Mouse (Mus musculus): ENCODE results near the gene Acss2.
"Not testable (repeated sequence)": the region's sequence is repeated elsewhere in the genome, so short reads cannot be mapped to it uniquely, and the experiment has no call there.

Acss2 gene

DNA sequence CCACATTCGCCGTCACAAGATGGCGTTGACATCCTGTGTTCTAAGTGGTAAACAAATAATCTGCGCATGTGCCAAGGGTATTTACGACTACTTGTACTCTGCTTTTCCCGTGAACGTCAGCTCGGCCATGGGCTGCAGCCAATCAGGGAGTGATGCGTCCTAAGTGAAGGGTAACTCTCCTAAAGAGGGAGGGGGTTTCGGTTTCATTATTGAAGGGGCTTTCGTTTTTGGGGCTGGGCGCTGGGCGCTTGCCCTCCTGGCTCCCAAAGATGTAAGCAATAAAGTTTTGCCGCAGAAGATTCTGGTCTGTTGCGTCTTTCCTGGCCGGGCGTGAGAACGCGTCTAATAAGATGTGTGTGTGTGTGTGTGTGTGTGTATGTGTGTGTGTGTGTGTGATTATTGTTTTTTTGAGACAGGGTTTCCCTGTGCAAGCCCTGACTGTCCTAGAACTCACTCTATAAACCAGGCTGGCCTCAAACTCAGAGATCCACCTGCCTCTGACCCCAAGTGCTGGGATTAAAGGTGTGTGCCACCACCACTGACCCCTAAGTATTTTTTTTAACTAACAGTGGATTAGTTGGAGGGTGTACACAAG is 20.8 kb downstream of the Acss2 start:
- not testable (repeated sequence) for DNase-seq (ENCODE audit: low read depth, low spot score)

DNA sequence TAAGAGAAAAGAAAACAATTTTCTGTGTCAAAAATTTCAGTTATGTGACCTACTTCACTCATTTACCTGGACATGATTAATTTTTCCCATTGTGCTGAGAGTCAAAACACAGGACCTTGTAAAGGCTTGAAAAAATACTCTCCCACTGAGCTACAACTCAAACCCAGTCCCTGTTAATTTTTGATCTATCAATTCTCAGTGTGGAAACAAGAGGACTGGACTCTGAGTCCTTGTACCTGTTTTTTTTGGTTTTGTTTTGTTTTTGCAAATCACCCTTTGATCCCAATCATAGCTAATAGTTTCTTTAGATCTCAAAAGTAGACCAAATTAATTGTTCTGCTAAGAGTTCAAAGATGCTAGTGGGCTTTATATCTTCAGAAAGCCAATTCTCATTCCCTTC is 21.9 kb downstream of the Acss2 start:
- no peak for DNase-seq (ENCODE audit: low read depth, low spot score)

DNA sequence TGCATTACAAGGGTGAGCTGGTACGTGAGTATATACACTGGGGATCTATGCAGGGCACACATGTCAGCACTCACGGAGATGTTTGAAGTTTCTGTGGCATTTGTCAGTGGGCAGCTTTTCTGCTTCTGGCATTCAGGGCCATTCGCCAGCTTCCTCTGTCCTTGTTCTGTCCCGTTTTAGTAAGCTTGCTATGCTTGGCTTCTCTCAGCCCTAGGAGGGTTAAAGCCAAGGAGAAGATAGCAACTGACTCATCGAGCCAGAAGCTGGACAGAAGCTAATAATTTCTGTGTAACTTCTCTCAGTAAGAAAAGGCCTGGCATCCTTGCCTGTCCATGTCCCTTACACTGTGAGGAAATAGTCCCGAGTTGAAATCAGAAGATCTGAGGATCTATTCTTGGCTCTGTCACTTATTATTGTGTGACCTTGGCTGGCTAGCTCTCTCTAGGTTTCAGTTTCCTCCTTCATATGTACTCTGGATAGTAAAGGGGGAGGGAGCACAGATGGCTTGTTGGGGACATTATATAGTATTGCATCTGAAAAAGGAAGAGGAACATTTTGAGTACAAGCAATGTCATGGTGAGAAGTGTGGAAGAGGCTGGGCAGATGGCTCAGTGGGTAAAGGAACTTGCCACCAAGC is 23.2 kb downstream of the Acss2 start:
- peak; percentile 82 for DNase-seq (ENCODE audit: low read depth, low spot score)

DNA sequence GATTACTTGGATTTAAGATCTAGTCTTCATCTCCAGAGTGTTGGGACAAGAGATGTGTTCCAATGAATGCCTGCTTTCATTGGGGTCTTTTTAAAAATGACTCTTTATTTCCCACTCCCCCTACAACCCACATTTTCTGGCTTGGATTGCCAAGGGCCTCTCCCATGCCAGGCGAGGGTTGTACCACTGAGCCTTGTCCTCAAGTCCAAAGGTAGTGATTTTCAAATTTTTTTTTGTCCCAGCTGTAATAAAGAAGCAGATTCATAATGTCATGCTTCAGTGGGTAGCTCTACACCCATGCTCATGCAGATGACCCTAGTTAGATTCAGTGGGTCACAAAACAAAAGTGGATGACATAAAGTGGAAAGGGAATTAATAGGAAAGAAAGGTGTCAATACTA is 29.2 kb downstream of the Acss2 start:
- no peak for DNase-seq (ENCODE audit: low read depth, low spot score)

DNA sequence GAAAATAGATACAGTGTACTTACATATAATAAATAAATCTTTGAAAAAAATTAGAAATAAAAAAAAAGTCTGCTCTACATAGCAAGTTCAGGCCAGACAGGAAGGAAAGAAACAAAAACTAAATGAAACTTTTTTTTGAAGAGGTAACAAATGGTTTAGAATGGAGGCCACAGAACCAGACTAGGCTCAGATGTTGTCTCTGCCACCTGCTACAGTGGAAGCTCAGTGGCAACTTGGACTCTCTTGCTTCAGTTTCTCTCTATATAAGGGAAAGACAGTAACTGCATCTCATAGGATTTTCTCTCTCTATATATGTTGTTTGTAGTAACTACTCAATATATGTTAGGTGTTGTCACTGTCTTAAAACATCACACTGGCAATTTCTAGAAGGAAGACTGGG is 34.6 kb downstream of the Acss2 start:
- no peak for DNase-seq (ENCODE audit: low read depth, low spot score)

DNA sequence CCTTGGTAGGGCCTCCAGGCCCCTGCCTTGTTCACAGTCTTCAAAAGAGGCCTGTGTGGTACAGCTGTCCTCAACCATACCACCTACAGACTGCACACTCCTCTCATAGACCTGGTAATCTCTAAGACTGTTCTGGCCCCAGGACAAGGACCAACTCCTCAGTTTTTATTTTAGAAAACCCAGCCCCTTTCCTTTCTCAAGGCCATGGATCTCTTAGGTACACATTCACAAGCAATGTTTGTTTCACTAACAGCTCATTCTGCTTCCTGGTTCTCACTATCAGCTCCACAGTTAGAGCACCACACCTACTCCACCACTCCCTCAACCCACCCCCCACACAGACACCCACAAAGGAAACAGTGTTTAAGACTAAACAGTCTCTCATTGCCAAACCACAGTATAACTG is 35.2 kb downstream of the Acss2 start:
- no peak for DNase-seq (ENCODE audit: low read depth, low spot score)

DNA sequence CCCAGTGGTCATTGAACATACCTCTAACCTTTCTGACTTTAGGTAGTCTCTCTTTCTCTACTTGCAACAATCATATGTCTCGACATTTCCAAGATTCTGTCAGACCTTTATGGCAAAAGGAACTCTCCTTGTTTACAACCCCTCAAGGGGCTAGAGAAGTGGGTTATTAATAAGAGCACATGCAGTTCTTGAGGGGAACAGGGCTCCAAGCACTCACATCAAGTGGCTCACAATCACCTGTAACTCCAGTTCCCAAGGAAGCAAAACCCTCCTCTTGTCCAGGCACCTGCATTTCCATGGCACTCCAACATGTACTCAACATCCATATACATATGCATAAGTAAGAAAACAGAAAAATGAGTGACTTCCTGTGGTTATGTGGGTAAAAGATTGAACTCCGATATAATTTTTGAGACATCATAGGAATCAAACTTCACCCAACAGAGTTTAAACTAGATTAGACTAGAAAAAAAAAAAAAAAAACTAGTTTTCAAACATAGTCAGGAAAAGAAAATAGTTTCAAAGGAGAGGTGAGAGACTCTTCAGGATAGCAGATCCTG is 36.8 kb downstream of the Acss2 start:
- DNase-seq (ENCODE audit: low read depth, low spot score), result no peak

DNA sequence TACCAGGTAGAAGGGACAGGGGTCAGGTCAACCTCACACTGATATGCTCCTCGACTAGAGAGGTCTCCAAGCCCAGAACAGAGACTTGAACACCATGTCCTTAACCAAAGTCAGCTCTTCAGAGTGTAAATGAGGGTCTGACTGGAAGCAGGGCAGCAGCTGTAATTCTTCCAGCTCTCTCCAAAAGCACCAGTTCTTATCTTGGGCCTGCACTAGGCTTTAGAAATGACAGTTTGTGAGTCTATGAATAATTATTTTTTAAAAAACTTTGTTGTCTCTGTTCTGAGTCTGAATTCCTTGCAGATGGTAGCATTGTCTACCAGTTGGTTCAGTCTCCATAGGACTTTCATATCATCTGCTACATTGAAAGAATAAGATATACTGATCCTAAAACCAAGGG is 44.5 kb downstream of the Acss2 start:
- DNase-seq (ENCODE audit: low read depth, low spot score), result no peak

DNA sequence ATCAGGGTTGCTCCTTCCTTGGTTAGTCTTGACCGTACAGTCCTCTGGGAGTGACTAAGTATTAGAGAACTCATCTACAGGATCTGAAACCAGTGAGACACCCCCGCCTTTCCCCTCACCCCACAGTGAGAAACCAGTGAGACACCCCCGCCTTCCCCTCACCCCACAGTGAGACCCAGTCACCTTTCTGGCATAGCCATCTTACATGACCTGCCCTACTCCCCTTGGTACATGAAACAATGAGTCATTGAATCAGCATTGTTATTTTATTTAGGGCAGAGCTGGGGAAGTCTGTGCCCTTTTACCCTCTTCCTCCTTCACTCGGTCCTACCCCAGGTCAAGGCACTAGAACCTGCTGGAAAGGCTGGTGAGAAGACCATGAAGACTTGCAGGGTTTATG is 45.2 kb downstream of the Acss2 start:
- DNase-seq (ENCODE audit: low read depth, low spot score), result no peak

DNA sequence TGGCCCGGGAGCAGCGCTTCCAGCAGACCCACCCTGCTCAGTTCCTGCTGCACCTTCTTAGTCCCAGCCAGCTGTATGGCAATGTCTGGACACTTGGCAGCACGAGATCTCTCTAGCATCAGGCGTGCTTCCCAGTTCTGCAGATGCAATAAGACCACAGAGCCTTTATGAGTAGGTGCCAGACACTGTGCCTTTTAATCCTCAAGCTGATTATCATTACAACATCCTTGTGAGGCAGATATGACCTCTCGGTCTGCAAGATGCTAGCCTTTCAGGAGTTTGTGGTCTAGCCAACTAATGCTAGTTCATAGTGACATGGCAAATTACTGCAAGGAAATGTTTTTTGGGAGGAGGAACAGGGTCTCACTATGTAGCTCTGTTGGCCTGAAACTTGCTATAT is 50.0 kb downstream of the Acss2 start:
- no peak for DNase-seq (ENCODE audit: low read depth, low spot score)

DNA sequence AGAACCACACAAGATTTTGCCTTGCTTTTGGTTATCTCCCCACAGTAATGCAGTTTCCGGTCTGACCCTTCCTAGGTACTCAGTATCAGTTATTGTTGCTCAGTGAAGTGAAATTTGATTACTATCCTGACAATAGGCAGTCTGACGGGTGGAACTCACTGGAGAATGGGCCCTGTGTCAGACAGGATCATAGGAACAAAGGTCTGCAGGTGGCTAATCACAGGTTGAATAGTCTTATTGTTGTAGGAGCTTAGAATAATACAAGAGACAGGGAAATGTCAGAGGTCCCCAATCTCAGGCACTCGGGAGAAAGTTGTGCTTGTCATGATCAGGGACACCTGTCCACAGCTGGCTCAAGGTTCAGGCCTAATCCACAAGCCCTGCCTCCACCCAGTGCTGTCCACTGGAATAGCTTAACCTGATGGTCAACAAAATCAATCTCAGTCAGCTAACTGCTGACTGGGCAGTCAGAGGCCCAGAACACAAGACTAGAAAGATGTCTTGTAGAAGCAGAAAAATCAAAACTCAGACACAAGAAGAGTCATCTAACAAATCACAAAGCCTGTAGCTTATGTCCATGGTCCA is 51.6 kb downstream of the Acss2 start:
- DNase-seq (ENCODE audit: low read depth, low spot score), result no peak

DNA sequence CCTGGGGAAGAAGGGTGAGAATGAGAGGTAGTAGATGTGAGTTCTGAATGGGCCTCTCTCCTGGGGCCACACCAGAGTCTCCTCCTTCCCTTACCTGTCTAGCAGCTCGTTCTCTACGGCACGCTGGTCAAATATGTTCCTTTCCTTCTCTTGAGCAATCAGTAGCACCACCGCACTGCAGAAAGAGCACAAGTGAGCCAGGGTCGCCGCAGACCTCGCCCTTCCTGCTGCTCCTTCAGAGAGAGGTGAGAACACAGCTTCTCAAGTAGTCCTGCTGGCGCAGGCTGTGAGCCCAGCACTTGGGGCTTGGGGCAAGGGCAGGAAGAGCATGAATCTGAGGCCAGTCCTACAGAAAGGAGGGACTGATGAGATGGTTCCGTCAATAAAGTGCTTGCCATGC is 55.3 kb downstream of the Acss2 start:
- DNase-seq (ENCODE audit: low read depth, low spot score), result no peak

DNA sequence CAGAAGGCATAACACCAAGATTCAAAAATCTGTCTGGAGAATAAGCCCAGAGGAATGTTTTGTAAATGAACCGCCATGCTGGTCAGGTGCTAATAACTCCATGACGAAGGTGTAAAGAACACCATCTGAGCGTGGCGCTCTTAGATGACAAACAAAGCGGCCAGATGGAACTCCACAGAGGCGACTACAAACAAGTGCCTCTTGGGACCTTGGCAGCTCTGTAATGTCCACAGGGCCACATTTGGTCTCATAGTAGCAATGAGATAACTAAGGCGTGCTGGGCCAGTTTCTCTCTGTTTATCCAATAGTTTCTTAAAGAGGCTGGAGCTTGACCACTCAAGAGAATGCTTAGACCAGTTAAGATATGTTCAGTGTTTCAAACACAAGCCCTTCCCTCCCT is 56.2 kb downstream of the Acss2 start:
- DNase-seq (ENCODE audit: low read depth, low spot score), result peak; percentile 9

DNA sequence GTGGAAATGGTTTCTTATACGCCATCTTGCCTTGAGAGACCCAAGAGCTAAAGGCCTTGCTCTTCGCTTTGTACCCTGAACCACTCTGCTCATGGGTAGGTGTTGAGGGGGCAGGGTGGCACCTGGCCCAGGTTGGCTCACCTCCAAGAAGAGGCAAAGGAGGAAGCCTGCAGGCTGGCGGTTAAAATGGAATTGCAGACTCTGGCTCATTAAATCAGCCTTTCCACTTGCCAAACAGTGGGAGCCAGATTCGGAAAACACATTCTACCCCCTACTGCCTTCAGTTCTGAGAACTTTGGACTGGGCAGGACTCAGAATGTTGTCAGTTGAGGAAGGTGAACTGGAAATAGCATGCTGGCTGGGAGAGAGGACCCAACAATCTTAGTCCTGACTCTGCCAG is 57.0 kb downstream of the Acss2 start:
- DNase-seq (ENCODE audit: low read depth, low spot score), result peak; percentile 64

DNA sequence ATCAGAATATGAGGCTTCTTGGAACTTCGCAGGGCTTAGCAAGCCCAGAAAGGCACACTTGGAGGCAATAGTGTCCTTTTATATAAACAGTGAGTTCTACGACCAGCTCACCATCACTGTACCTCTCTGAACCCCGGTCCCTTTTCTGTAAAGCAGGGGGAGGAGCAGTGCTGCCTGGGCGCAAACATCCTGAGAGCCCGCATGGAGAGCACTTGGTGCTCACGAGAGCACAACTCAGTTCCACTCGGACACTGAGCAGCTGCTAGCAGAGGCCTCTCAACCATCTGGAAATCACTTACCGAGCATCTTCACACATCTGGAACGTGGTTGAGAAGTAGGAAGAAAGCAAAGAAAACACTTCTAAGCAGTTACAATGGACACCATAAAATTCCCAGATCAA is 58.9 kb downstream of the Acss2 start:
- no peak for DNase-seq (ENCODE audit: low read depth, low spot score)

DNA sequence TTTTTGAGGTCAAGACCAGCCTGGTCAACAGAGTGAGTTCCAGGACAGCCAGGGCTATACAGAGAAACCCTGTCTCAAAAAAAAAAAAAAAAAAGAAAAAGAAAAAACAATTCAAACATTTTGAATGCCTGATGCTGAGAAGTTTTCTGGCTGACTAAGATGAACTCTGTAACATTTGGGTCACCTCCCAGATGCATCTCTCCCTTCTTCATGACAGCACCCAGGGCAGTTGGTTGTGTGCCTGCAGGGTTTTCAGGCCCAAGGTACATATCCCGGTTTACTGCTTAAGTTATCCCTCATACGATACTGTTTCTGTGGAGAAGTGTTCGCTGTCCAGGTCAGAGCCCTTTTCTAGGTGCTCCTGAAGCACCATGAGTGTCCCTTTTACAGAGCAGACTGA is 62.6 kb downstream of the Acss2 start:
- no peak for DNase-seq (ENCODE audit: low read depth, low spot score)

DNA sequence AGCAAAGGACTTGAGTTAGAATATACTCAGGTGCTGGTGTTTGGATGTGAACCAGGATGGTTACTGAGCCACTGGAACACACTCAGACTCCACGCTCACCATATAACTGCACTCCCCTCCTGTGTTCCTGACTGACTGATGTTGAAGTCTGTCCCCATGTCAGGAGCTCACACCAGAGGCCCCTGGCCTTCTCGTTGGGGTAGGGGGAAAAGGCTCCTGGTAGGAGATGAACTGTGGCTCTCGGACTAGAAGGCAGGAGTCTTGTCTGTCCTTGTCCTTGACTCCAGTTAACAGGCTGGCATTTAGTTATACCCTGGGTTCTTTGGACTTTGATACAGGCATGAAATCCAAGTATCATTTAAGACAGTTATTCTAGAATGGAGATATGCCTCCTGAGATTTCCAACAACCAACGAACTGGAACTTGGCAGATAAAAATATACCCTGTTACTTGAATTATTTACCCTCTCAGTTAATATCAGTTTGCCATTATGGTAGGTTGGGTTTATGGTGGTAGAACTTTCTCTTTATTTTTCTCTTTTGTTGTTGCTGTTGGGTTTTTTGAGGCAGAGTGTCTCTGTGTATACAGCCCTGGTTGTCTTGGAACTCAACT is 64.7 kb downstream of the Acss2 start:
- DNase-seq (ENCODE audit: low read depth, low spot score), result no peak

DNA sequence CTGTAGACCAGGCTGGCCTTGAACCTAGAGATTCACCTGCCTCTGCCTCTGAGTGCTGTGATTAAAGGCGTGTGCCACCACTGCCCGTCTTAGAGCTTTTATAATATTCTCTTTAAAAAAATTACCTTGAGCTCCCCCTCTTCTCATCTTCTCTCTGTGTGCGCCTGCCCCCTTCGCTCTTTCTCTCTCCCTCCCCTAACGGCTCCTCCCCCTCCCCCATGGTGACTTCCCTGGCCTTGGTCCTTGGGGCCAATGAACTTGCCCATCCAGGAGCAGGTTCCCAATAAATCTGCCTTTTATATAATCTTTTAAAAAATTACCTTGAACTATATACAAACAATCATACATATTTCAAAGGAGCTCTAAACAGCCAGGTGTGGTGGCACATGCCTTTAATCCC is 65.2 kb downstream of the Acss2 start:
- DNase-seq (ENCODE audit: low read depth, low spot score), result no peak

DNA sequence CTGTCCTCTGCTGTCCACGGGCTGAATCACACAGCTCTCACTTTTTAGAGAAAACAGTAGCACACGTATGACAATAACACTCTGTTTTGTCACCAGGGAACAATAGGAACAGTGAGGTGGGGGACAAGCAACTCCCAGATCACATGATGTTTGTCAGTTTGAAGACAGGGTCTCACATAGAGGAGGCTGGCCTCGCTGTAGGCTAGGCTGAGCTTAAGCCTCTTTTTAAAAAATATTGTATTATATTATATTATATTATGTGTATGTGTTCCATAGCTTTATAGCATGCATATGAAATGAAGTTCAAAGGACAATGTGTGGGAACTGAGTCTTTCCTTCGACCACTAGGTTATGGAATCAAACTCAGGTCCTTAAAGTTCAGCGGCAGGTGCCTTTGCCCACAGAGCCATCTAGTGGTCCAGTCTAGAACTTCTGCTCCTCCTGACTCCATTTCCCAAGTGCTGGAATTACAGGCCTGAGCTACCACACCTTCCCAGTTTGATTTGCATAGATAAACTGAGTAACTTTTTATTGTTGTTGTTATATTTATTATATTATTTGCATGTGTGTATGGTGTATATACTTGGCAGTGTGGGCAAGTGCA is 66.3 kb downstream of the Acss2 start:
- peak; percentile 83 for DNase-seq (ENCODE audit: low read depth, low spot score)

DNA sequence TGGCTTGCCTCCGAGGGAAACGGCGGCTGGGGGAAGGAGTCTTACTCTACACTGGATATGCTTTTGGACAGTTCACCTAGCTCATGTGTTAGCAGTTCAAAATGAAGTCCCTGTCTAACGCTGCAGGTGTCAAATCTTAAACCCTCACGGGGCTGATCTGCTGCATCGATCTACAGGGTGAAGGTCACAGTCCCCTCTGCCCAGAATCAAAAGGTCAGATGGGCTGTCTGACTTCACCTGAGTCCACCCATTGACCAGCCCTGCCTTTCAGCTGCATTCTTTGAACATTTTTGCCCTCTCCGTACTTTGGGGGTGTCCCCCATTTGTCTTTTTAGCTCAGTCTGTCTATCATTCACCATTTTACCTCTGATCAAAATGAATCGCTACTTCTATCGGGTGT is 67.3 kb downstream of the Acss2 start:
- DNase-seq (ENCODE audit: low read depth, low spot score), result no peak

DNA sequence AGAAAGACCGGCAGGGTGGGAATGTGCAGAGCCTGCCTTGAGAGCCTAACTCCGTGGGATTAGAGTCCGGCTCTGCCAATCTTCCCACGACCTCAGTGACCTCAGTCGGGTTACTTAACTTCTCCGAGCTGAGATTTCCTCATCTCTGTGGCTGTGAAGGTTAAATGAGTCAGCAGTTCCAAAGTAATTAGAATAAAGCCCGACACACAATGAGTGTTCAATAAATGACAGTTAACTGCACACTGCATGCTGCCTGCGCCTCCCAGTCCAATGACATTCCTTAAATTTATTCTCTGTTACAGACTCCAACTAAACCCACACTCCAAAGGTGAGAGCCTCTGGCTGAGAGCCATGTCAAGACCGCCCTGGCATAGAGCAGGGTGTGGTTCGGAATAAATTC is 67.7 kb downstream of the Acss2 start:
- no peak for DNase-seq (ENCODE audit: low read depth, low spot score)

DNA sequence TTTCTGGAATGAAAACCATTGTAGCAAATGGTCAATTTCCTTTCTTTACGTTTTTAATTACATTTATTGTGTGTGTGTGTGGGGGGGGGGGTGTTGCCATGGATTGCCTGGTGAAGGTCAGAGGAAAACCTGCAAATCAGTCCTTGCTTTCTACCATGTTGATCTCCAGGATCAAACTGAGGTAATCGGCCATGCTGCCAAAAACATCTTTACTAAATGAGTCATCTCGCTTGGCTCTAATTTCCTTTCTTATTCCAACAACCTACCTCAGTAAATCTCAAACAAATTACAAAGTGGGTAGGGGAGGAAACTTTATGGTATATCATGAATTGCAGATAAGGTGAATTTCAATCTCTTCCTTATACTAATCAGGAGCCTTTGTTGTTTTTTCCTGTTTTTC is 70.4 kb downstream of the Acss2 start:
- DNase-seq (ENCODE audit: low read depth, low spot score), result no peak

Data from brain, adult 2 months (tissue).